Mouse (Mus musculus) WW6 (cell line): ENCODE results near the gene Trim2.

Source experiments
- DNase-seq: peaks from one replicate; pipeline ENCODE4 v3.0.0-alpha.2; 2013; ENCODE audit warnings: low read depth, low spot score

Trim2 gene

DNA sequence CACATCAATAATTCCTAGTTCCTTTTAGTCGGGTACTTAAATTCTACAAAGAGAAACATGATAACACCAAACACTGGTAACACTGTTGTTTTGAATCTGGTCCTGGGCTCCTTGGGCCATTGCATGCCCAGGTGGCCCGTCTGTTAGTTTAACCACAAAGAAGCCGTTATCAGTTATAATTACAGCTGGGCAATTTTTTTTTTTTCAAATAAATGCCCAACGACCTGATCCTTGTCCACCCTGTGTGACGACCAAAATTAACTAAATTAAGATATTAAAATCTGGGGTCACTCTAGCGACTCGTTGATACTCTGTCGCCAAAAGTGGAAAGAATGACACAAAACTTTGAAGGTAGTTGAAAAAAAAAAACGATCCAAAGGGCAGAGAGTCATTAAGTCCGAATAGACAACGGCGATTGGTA lies 151.9 kb downstream of the Trim2 start:
- no peak for DNase-seq

DNA sequence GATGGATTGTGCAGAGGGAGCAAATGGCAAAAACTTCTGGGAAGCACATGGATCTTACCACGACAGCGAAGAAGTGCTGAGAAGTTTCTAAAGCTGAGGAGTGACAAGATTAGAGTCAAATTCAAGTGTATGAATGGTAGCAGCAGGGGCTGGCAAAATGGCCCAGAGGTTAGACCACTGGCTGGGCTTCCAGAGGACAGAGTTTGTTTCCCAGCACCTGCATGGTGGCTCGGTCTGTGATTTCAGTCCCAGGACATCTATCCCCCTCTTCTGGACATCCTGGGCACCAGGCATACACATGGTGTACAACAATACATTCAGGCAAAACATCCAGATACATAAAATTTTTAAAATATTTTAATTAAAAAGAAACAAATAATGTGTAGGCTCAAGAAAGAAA lies 156.8 kb downstream of the Trim2 start:
- no peak for DNase-seq

DNA sequence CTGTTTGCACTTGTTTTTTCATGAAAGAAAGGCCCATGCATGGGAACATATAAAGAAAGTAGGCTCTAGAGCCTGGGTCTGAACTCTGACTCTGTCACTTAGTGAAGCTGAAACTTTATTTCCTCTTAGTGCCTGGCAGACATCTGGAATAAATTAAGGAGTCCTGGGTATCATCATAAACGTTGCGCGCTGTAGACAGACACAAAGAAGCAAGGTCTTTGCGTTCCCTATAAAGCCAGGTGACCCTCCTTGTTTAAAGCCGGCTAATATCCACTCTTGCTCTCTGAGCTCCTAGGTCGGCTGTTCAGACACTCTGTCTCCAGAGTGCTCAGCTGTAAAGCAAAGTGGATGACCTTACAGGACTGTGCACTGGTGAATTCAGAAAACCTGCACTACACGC lies 165.7 kb downstream of the Trim2 start:
- DNase-seq, result no peak

DNA sequence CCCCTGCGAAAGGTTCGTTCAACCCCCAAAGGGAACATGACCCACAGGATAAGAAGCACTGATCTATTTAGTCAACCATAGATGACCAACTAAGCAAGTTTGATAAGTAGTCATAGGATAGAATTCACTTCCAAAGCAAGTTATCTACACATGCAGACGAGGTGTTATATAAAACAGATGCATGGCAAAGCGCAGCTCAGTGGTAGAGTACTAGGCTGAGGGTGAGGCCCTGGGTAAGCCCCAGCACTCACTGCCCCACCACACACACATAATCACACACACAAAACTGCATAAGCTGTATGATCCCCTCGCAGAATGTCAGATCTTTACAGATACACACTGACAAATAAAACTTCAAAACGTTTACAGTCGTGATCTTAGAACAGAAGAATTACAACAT lies 170.2 kb downstream of the Trim2 start:
- no peak for DNase-seq

DNA sequence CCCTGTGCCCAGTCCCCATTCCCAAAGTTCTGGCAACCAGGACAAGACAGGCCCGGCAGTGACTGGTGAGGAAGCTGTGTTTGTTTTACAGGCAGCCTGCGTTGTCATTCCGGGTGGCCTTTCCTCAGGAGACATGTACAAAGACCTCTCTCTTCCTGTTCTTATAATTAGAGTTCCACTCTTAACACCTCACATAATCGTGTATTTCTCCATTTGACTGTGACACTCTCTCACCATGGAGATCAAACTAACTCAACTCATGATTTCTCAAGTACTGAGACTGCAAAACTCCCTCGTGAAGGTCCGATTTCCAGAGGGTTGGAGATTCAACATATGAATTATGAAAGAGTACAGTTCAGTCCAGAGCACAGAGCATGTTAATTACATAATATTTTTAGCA lies 170.7 kb downstream of the Trim2 start:
- no peak for DNase-seq

DNA sequence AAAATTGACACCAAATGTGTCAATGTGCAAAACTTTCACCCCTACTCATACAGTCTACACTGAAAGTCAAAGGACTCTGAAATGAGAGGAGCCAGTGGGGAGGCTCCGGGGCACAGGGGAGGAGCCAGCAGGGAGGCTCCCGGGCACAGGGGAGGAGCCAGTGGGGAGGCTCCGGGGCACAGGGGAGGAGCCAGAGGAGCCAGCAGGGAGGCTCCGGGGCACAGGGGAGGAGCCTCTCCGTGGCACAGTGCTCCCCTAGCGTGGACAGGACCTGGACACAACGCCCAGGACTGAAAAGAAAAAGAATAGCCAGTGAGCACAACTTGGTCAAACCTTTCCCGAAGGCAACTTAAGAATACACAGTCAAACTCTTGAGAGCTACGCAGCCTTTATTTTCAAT lies 171.3 kb downstream of the Trim2 start:
- no peak for DNase-seq

DNA sequence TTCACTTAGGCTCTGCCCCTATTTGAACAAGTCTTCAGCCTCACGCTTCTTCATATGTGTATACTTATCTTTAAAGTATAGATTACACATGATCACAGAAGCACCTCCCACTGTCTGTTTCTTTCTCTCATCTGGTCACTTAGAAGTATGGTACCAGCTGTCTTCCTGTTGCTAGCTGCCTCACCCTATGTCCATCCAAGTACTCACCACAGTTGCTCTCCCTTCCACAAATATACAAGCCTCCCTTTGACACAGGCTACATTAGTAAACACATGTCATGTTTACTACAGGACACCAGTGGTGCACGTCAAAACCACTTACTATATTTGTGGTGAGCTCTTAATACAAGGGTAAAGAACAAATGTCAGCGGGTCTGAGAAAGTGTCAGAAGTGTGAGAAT lies 175.3 kb downstream of the Trim2 start:
- DNase-seq, result no peak

DNA sequence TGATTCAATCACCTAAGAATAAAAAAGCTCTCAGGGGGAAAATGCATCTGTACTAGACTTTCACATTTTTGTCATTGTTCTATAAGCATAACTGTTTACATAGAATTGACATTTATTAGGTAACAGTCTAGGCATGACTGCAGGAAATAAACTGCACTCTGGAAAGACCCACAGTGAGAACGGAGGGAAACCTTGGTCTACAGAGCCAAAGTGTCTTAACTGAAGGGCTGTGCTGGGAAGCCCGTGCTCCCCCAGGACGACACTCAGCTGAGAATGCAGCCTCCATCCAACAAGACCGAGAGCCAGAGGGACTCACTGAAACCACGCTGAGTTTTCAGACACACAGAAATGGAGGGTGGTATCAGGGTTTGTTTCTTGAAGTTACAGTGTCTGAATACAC lies 175.9 kb downstream of the Trim2 start:
- no peak for DNase-seq

DNA sequence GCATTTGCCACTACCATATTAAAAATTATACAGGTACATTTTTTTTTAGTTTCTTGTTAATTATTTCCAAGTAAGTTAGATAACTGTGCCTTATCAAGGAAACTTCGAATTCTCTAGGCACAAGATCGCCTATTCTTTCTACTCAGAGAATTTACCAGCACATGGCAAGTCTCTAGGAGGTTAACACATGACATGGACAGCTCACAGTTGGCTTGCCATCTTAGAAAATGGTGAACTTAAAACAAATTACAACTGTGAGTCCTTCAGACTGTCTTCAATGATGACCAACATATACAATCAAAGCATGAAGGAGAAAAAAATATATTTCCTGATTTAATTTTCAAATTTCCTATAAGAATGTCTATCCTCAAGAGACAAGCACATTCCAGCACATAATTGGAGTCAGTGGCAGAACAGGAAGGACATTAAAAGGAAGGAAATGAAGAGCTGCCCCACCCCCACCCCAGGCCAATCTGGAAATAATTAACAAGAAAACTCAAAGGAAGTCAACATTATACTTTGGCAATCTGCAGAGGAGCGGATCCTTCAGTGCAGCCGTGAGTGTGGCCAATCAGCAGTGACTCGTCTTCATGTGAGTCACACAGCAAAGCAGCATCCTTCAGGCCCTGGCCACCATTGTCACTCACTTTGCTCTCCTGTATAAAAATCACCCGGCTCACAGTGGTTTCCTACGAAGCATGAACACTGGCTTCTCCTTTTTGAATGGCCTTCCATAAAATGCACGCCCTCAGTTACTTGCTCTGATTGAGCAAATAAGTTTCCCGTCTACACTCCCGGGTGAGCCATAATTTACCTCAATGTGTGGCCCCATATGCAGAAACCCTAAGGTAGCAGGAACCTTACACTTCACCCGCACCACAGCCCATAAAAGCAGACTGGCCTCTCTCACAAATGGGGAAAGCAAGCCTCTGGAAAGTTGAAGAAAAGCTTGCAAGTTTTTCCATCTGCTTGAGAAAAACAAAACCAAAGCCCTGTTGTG lies 177.5 kb downstream of the Trim2 start:
- no peak for DNase-seq

DNA sequence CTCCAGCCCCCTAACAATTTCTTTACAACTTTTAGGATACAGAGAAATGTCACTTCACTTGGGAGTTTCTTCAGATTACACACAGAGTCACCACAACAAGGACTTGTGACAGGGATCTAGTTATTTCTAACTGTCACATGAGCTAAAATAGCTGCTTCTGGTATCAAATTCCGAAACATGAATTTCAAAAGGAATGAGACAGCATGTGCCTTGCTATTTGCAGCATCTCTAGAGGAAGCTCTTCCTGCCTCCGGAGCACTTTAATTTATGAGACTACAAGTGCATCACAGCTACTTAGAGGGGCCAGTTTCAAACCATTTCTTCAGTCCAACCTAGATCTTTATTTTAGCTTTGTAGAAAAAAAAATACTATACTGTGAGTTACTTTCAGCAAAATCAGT lies 179.2 kb downstream of the Trim2 start:
- no peak for DNase-seq

DNA sequence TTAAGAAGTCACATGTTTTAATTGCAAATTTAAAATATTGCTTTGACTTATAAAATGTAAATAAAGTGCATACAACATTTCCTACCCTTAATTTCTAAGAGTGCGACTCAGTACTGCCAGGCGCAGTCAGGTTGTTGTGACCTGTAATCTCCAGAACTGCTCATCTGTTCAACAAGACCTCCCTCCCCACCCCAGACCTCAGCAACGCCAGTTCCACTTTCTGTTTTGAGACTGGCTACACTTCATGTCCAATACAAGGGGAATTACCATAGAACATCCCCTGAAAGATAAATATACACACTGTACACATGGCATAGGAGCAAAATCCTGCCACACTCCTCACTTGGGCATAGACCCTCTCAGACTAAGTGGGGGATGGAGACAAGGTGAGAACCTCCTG lies 180.0 kb downstream of the Trim2 start:
- DNase-seq, result no peak

DNA sequence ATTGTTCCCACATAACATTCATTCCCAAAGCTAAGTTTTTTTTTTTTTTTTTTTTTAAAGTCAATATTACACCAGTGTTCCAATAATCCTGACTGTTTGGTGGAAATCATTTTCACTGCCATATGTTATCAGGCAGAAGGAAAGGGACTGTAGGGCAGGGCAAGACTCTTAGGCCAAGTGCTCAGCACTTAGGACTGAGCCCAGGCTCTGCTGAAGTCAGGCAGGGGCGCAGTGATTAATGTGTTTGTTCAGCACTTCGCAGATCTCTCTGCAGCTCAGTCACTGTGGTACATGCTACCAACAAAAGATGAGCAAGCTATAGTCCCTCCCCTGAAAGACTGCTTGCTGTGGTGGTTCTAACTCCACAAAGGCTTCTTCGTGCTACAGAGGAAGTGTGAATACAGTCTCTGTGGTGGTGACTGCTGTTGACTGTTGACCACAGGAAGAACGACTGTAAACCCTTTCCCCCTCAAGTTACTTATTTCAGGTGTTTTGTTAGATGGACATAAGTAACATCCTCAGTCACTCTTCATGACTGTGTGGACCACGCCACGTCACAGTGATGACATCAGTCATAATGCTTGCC lies 180.9 kb downstream of the Trim2 start:
- DNase-seq, result no peak

DNA sequence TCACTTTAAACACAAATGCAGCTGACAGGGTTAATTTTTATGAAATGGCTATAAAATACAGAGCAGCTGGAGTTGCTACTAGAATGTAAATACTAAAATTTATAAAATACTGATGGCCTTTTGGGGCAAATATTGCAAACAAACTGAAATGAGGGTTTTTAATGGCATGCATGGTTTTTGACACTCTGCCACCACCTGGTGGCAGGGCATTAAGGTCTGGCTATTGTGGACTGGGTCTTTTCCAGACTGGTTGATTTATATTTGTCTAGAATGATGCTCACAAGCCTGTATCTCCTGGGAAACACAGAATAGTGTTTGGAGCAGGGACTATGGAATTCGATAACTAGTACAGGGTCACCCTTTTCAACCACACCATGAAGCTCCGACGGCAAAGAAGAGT lies 183.2 kb downstream of the Trim2 start:
- no peak for DNase-seq

DNA sequence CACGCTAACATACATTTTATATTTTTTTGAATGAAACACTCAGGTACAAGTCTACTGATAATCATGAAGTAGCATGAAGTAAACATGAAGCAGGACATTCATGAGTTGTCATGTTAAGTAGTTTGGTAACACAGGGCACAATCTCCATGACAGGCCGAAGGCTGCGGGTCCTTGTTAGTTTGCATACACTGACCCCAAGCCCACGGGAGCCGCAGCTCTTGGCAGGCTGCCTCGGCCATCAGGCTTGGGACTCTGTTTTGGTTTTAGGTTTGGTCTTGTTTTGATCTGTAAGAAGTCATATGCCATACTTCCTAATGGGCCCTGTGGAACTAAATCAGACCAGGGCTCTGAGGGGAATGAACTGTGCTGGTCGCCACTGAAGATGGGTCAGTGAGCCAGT lies 188.0 kb downstream of the Trim2 start:
- no peak for DNase-seq

DNA sequence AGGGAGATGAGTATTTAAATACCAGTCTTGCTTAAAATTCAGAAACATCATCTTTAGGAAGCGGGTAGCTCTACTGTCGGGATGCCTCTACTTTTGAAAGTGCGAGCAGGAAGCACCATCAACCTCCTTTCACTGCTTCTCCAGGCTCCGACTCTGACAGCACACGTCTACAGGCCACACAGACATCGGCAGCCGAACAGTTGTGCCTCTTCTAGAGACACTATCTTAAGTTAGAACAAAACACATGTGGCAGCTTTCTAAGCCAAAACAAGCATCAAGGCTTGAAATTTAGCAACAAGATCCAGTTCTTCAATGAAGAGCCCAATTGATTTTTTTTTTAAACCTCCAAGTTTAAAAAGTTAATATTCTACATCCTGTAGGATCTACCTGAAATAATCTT lies 188.5 kb downstream of the Trim2 start:
- DNase-seq, result no peak
